Mouse (Mus musculus): Measurements from ENCODE around the gene Hnrnpd.

Gene Hnrnpd

DNA sequence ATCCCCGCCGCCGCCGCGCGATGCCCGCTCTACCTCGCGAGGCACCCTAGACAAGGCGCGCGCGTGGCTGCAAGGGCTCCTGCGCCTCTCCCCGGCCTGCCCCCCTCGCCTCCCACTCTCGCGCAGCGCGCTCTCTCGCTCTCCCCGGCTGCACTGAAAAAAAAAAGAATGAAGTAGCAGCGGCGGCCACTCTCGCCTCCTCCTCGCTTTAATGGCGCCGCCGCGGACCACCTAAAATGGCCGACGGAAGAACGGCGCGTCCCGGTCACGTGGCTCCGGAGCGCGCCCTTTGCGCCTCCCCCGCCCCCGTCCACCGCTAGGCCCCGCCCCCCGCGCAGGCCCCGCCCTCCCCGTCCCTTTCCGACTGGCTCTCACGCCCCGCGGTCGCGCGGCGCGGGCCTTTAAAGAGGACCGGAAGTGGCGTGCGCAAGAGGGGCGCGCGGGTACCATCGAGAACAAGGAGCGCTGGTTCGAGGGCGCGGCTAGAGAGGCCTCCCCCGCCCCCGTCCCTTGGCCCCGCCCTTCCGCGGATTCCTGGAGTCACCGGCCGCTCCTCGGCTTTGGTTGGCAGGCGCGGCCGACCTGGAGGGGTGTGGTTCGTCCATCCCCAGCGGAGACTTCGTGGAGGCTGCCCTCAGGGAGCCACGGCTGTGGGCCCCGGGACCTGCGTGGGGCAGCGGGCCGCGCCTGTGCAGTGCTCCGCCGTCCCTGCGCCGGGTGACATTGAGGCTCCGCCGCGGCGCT, at the start of gene Hnrnpd, which contains the start of gene 4930524J08Rik:
Hnrnpd (minus strand) TSS at position 240 of the 744 bp plus-strand sequence.
4930524J08Rik (plus strand) TSS at position 363 of the 744 bp plus-strand sequence.
- peak; percentile 97 to 98 for DNase-seq

- no peak for DNase-seq
Measured at GRCm38 (mm10) chr5:100024868-100025267, 46.1 kb upstream of the Hnrnpd start.

DNA sequence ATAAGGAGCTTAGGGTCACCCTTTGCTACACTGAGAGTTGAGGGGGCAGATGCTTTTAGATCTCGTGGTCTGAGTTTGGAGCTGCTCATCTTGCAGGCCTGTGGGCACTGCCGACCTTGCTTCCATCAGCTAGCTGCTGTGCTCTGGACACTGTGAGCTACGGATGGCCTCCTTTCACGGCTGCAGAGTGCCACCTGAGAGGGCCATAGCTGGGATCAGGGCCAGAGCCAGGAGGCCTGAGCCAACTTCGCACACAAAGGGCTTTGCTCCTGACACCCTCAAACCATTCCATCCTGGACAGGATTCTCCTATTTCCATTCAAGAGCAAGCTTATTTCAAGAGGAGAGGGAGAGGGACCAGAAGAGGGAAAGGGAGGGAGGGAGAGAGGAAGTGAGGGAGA, 45.7 kb upstream of the Hnrnpd start:
- peak; percentile 69 to 72 for DNase-seq

- DNase-seq: no peak
Measured at GRCm38 (mm10) chr5:100020089-100020488, 41.4 kb upstream of the Hnrnpd start.

- no peak for DNase-seq
Measured at GRCm38 (mm10) chr5:100012599-100012998, 33.9 kb upstream of the Hnrnpd start.

GRCm38 (mm10) chr5:100008485-100008884, 29.7 kb upstream of the Hnrnpd start:
- DNase-seq: no peak

GRCm38 (mm10) chr5:100007040-100007375, 28.3 kb upstream of the Hnrnpd start:
- DNase-seq: no peak

- DNase-seq: no peak
Measured at GRCm38 (mm10) chr5:100006324-100007039, 27.7 kb upstream of the Hnrnpd start.

- no peak for DNase-seq
Measured at GRCm38 (mm10) chr5:100005896-100006295, 27.2 kb upstream of the Hnrnpd start.

- DNase-seq: no peak
Measured at GRCm38 (mm10) chr5:100005431-100005830, 26.7 kb upstream of the Hnrnpd start.

DNA sequence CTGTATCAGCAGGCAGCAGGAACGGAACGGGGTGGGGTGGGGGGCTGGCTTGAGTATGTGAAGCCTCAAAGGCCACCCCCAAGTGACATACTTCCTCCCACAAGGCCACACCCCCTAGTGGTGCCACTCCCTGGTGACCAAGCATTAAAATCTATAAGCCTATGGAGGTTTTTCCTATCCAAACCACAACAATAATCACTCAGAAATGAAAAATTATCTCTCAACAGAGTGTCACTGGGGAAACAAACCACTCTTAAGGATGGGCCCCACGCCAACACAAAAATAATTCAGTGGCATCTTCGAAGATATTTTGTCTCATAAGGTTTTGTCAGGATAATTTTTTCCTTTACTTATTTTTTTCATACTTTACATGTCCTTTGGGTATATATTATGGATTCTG, 25.2 kb upstream of the Hnrnpd start:
- no peak for DNase-seq

GRCm38 (mm10) chr5:100000500-100000899, 21.8 kb upstream of the Hnrnpd start:
- no peak for DNase-seq

GRCm38 (mm10) chr5:100000048-100000447, 21.3 kb upstream of the Hnrnpd start:
- DNase-seq: no peak

DNA sequence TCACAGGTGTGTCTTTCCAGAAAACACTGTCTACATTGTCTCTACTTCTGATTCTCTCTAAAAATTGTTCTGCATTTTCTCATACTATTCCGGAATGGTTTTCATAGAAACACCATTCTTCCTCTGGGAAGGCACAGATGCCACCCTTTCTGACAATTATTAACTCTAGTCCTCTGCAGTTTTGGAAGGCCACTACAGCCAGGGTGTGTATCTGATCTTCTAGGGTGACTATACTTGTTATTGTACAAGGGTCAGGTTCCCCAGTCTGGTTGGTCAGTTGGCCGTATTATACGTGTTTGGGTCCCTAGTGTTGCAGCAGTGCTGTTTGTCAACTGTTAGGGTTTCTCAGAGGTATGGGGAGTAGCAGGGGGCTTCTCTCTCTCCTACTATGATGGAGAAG, 15.9 kb upstream of the Hnrnpd start:
- no peak for DNase-seq

DNA sequence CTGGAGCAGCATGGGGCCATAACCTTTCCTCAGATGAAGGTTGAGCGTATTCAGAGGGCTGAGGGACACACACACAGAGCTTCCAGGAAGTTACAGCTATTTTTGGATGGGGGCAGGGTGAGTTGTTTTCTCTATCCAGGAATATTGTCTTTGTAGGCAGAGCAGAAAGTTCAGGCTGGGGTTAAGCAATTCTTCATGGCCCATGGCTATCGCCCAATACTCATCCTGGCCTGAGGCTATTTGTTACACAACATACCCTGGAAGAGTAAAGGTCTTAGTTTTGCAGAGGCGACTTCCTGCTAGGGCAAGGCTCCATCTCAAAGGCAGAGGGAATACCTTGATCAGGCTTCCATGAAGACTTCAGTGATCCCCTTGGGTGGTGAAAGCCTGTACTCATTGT, 15.4 kb upstream of the Hnrnpd start:
- no peak for DNase-seq

DNA sequence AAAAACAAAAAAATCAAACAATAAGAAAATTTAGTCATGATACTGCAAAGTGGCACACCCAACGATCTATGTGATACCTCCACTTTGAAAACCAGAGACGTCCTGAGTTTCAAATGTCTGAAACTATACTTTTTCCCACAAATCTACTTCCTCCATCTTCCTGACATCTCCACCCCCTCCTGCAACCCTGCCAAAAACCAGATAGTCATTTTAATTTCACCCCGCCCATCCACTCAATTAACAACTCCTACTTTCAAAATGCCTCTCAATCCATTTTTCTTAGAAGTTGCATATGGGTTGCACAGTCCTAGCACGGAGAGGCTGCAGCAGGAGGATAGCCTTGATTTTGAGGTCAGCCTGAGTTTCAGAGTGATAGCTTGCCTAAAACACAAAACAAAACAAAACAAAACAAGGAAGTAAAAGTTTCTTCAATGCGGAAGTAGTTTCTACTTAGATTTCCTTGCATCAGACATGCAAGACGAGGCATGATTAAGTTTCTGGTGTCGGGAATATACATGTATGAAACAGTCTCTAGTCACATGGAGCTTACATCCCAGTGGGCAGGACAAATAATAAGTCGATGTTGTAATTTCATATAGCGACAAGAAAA, 4.8 kb upstream of the Hnrnpd start:
- DNase-seq: no peak

DNA sequence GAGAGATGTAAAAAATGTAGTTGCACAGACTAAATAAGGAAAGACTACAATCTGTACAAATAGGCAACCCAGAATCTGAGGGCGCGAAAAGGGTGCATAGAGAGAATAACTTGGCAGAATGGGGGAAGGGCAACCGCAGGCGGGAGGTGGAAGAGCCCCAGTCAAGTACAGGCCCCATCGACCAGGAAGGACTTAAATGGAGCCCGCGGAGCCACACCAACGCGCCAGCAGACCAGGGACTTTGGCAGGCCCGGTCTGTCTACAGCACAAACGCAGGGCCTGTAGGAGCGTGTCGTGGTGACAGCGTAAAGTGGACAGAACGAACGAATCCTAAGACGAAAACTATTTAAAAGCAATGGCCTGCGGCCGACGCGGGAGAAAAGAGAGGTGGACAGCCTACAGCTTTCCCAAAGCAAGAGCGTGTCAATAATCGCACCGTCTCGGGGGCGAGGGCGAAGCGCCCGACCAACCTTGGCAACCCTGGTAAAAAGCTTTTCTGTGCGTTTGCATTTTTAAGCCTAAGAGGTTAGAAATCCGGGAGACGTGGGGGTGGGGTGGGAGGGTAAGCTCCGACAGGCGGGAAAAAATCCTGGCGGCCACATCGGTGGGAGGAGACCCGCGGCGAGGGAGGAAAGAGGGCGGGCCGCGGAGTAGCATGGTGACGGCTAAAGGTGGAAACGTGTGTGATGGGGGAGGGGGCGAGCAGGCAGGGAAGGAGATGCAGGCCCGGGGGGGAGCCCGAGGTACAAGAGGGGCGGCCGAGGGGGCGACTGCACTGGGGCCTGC, 1.0 kb downstream of the Hnrnpd start:
- peak; percentile 90 to 92 for DNase-seq

GRCm38 (mm10) chr5:99976334-99976955, 2.3 kb downstream of the Hnrnpd start:
- no peak for DNase-seq

DNA sequence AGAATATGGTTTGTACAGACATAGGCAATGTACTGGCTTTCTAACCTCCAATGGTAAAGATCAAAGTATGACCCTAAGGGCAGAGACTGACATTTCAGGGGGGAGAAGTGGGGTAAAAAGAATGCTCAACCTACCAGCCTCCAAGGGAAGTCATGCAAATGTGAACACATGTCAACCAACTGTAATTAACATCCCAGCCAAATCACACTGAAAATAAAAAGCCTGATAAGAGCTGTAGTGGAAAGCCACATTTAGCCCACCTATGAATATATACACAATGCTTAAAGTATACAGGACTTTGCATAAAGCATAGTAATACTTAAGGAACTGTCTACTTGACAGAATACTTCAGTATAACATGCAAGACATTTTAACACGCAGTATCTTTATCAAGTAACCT, 3.0 kb downstream of the Hnrnpd start:
- DNase-seq: no peak

GRCm38 (mm10) chr5:99975061-99975460, 3.7 kb downstream of the Hnrnpd start:
- peak; percentile 19 to 28 for DNase-seq

DNA sequence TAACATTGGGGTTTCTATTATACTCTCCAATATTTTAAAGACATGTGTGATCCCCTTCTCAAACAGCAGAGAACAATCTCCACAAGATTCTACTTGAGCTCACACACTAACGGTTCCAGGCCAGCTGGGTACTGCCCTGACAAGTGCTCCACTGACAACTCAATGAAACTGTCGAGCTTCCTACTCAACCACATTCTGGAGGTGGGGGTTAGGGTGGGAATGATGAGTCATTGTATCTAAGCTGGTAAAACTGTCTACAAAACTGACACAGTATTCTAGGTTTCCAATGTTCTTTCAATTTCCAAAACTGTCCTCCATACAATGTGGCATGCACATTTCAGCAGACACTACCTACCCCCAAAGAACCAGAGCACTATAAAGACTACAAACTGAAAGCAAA, 4.8 kb downstream of the Hnrnpd start:
- DNase-seq: no peak

GRCm38 (mm10) chr5:99959960-99960359, 18.8 kb downstream of the Hnrnpd start:
- DNase-seq: no peak

All from cerebellum, postnatal 10 days (tissue).